Mouse (Mus musculus) Patski (cell line): Measurements from ENCODE around the gene Trcg1. TPM values are rescaled to one million over a fixed set of nuclear protein-coding genes. Genes with fewer than 3 reads are reported as not detected.

Source experiments
- ATAC-seq: fragments of 100-300 bp; one replicate; pipeline ENCODE4 v1.8.0; 2021
- CTCF ChIA-PET: fragments of 350-600 bp; sonication (Branson Sonifier 250); formaldehyde crosslinking; loops from one replicate; lab custom pipeline; 2022; ENCODE audit warnings: inconsistent platforms; lab: Charles Lee
- POLR2A ChIA-PET: fragments of 350-600 bp; sonication (Branson Sonifier 250); formaldehyde crosslinking; loops from one replicate; lab custom pipeline; 2022; ENCODE audit warnings: antibody characterized with exemption, inconsistent platforms; lab: Charles Lee
- DNase-seq: peaks from one replicate; pipeline ENCODE4 v3.0.0-alpha.2; 2011; ENCODE audit warnings: low read depth, low spot score
- H3K27me3 ChIP-seq: fragments of 371-371 bp; one replicate; pipeline ENCODE4 v1.5.1; 2021
- CTCF ChIP-seq: fragments of 100-300 bp; IDR thresholded peaks from one replicate; pipeline ENCODE4 v1.5.1; 2021
- in situ Hi-C: fragments of 300-500 bp; cut with MboI; formaldehyde crosslinking; loops from 3 replicates; pipeline ENCODE4 v1.11.1; 2018; ENCODE audit warnings: low pct_unique_long_range_greater_than_20kb, mixed read lengths
- polyA plus RNA-seq: library from polyadenylated mRNA; unstranded; gene quantifications from one replicate; pipeline ENCODE4 v1.2.3, GENCODE M21; 2021

The Trcg1 gene
- polyA plus RNA-seq, 1 experiment from 2014 or later, result not detected

- POLR2A ChIA-PET, result no interaction called here
- H3K27me3 ChIP-seq, result no peaks in the 10 kb centered on the region
- no peak for TF ChIP-seq CTCF
- ATAC-seq (no peak), DNase-seq (no peak)
- CTCF ChIA-PET, result interaction anchor here (2.7 kb wide), 1 partner anchor 13 kb away, joined by 10 read pairs; no protein-coding TSS in a partner anchor
- in situ Hi-C loops, result no loop called here
Measured at GRCm38 (mm10) chr9:57270399-57270798, 34.0 kb downstream of the Trcg1 start.

- in situ Hi-C loops, result no loop called here
- CTCF ChIA-PET, result interaction anchor here (2.7 kb wide), 1 partner anchor 12 kb away, joined by 10 read pairs; no protein-coding TSS in a partner anchor
- ATAC-seq (no peak), DNase-seq (no peak)
- TF ChIP-seq CTCF, result no peak
- POLR2A ChIA-PET, result interaction anchor here (0.9 kb wide), 1 partner anchor 19 kb away, joined by 4 read pairs; no protein-coding TSS in a partner anchor
- H3K27me3 ChIP-seq, result no peaks in the 10 kb centered on the region
Measured at GRCm38 (mm10) chr9:57271081-57271480, 34.7 kb downstream of the Trcg1 start.

DNA sequence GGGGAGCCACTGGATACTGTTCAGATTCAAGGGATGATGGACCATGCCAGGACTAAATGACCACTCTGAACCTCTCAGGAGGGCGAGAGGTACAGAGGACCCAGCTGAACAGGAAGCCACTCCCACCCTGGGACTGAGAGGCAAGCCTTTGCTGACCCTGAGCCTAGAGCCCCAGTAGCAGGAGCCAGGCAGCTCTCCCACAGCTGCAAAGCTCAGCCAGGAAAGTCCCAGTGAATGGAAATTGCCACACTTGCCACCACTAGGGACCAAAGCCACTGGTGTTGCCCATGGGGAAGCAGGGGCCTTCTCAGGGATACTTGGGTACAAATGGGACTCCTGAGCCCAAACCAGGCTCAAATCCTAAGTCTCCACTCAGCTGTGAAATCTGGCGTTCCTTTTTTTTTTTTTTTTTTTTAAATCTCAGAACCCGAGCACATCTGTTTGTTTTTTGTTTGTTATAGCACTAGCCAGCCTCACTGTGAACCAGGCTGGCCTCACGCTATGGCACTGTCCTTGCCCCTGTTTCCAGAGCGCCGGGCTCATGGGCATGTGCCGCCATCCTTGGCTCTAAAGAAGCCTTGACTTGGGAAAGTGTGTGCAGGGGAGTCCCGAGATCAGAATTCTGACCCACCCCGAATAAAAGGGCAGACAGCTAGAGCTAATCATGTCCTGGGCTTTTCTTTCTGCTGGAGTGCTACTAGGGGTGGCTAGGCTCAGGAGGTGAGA is 35.6 kb downstream of the Trcg1 start:
- H3K27me3 ChIP-seq, result no peaks in the 10 kb centered on the region
- ATAC-seq (no peak), DNase-seq (no peak)
- in situ Hi-C loops, result no loop called here
- no peak for TF ChIP-seq CTCF
- POLR2A ChIA-PET, result interaction anchor here (0.9 kb wide), 1 partner anchor 20 kb away, joined by 4 read pairs; no protein-coding TSS in a partner anchor
- CTCF ChIA-PET, result no interaction called here

- H3K27me3 ChIP-seq, result no peaks in the 10 kb centered on the region
- TF ChIP-seq CTCF, result no peak
- DNase-seq, result no peak
- ATAC-seq, result no peak
- ChIA-PET CTCF (no interaction called here), POLR2A (no interaction called here)
- in situ Hi-C loops, result no loop called here
Measured at GRCm38 (mm10) chr9:57272902-57273804, 36.8 kb downstream of the Trcg1 start.

DNA sequence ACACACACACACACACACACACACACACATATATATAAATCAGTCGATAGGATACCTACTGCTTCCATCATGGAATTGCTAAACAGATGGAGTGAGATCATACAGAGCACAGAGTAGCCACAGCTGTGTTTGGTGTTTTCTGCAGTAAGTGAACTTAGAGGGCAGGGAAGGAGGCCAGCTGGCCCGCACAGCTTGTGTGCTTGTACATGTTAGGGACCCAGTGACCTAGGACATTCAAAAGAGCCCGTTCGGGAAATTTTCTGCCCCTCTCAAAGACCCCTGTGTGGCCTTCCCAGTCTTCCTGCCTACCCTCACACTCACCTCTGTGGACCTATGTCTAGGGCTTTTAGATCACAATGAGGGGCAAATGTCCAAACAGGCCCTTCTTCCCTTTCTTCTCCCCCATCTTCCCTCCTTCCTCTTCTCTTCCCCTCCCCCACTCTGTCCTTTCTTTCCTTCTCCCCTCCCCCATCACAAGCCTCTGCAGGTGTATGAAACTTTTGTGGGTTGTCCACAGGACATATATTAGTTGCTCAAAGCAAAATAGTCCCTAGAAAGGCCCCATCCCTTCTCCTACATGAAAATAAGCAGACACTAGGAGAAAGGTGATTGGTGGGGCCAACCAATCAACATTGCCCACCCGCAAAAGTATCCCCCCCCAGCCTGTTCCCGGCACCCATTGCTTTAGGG is 37.6 kb downstream of the Trcg1 start:
- CTCF ChIA-PET, result no interaction called here
- ATAC-seq (no peak), DNase-seq (no peak)
- TF ChIP-seq CTCF, result no peak
- in situ Hi-C loops, result no loop called here
- POLR2A ChIA-PET, result no interaction called here
- H3K27me3 ChIP-seq, result no peaks in the 10 kb centered on the region

GRCm38 (mm10) chr9:57276311-57276710 is 40.0 kb downstream of the Trcg1 start:
- in situ Hi-C loops, result no loop called here
- POLR2A ChIA-PET, result interaction anchor here (0.7 kb wide), 1 partner anchor 17 kb away, joined by 3 read pairs; no protein-coding TSS in a partner anchor
- H3K27me3 ChIP-seq, result no peaks in the 10 kb centered on the region
- DNase-seq, result no peak
- TF ChIP-seq CTCF, result no peak
- CTCF ChIA-PET, result interaction anchor here (1.3 kb wide), 1 partner anchor 54 kb away, joined by 3 read pairs; no protein-coding TSS in a partner anchor
- no peak for ATAC-seq

DNA sequence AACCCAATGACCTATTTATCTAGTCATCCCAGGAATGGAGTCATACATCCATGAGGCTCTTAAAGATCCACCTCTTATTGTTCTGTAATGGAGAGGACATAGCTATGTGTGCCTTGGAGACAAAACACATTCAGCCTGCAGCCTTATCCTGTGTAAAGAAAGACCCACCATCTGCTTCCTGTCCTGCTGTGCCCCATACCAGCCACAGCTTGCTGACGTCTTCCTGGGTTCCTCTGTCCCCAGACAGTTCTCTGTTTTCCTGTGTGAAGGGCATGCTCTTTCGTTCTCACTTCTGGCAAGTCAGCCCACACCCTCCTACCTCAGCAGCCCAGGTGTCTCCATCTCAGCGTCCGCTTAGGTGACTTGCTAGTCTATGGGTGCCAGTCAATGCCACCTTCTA is 41.9 kb downstream of the Trcg1 start:
- ChIA-PET CTCF (interaction anchor here (1.0 to 1.7 kb wide), 3 partner anchors 9 to 239 kb away, joined by 3 to 5 read pairs (median 5); partner anchors contain the start of gene 1700017B05Rik), POLR2A (interaction anchor here (0.8 to 1.6 kb wide), 4 partner anchors 9 to 52 kb away, joined by 3 to 5 read pairs (median 4); partner anchors contain the start of gene 1700017B05Rik)
- no peak for TF ChIP-seq CTCF
- no peaks in the 10 kb centered on the region for H3K27me3 ChIP-seq
- DNase-seq, result no peak
- ATAC-seq, result no peak
- in situ Hi-C loops, result no loop called here

- CTCF ChIA-PET, result interaction anchor here (1.1 kb wide), 1 partner anchor 17 kb away, joined by 5 read pairs; the partner anchor contains the start of gene 1700017B05Rik
- in situ Hi-C loops, result no loop called here
- TF ChIP-seq CTCF, result no peak
- ATAC-seq (no peak), DNase-seq (no peak)
- no peaks in the 10 kb centered on the region for H3K27me3 ChIP-seq
- POLR2A ChIA-PET, result no interaction called here
Measured at GRCm38 (mm10) chr9:57279441-57279840, 43.1 kb downstream of the Trcg1 start.

DNA sequence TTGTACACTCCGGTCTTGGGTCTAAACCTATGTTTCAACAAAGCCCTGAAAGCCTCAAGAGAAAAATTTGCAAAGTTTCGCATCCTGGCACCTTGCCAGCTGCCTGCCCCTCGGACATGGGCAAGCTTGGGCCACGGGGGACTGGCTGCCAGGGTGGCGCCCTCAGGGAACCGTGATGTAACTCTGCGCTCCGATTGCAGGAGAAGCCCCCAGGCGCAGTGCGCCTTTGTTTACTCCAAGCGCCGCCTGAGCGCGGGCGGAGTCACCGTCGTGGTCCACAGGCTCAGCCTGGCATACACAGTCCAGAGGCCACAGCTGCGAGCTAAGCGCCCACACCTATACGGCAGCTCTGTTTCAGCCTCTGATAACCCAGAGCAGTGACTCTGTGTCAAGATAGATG is 45.2 kb downstream of the Trcg1 start:
- CTCF ChIA-PET, result interaction anchor here (1.0 kb wide), 1 partner anchor 13 kb away, joined by 3 read pairs; no protein-coding TSS in a partner anchor
- in situ Hi-C loops, result no loop called here
- TF ChIP-seq CTCF, result no peak
- no peaks in the 10 kb centered on the region for H3K27me3 ChIP-seq
- POLR2A ChIA-PET, result interaction anchor here (0.9 to 1.1 kb wide), 3 partner anchors 14 to 147 kb away, joined by 3 to 4 read pairs (median 4); partner anchors contain the start of gene 1700017B05Rik
- ATAC-seq, result no peak
- no peak for DNase-seq

DNA sequence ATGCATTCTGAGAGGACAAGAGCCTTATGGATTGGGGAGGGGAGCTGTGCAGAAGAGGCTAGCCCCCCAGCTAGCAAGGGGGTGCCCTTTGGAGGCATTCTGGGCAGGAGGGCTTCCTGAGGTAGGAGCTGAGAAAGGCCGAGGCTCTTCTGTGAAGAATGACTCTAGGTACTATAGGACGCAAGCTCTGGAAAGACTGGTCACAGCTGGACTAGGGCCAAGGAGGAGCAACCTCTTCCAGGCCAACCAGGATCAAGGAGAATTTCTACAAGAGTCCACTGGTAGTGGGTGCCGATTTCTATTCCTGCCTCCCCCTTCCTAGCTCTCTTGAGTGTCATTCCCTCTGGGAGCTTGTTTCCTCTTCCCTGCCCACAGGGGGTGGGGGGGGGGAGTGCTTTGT is 46.3 kb downstream of the Trcg1 start:
- ChIA-PET POLR2A (interaction anchor here (0.8 to 1.3 kb wide), 2 partner anchors 17 to 35 kb away, joined by 3 to 4 read pairs; no protein-coding TSS in a partner anchor), CTCF (interaction anchor here (1.2 kb wide), 1 partner anchor 12 kb away, joined by 10 read pairs; no protein-coding TSS in a partner anchor)
- DNase-seq (no peak), ATAC-seq (no peak)
- no peak for TF ChIP-seq CTCF
- no peaks in the 10 kb centered on the region for H3K27me3 ChIP-seq
- in situ Hi-C loops, result no loop called here
